Comparison of ENCODE assay signal across 18 mouse cellular contexts in the genomic region with DNA sequence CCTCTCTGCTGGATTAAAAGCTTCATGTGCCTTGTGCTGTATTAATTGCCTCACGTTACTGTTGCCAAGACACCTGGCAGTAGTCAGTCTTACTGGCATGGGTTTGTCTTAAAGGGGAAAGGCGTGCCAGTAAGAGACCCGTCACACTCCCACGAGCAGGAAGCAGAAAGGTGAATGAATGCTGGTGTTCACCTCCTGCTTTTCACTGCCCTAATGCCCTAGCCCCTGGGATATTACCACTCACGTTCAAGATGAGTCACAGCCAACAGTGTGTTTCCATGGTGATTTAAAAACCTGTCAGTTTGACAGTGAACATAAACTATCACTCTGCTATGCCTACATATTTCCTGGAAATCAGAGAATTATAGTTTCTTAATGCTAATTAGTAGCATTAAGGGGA. TPM values are rescaled to one million over a fixed set of nuclear protein-coding genes. Genes with fewer than 3 reads are reported as not detected.
"Had no signal": no experiment of that assay in that cellular context is flagged by ENCODE, and none has a peak within 500 bp of the region (broad histone marks: within the 10 kb centered on the region; RNA-seq: fewer than 3 reads in every experiment).

No protein-coding gene starts in this region.

- H3K9me3 ChIP-seq: limb, embryonic 15.5 days; liver, embryonic 12.5 days; midbrain, embryonic 10.5 days; neural tube, embryonic 12.5 days had no signal

- DNase-seq: kidney, adult 11 months; layer of hippocampus, postnatal 36 days; lung, embryonic 14.5 days; lung, postnatal 10 days; lung, postnatal 4 days; midbrain, embryonic 14.5 days; thymus, postnatal 14 days had no signal

- H3K27me3 ChIP-seq: limb, embryonic 15.5 days; liver, embryonic 12.5 days; neural tube, embryonic 12.5 days had no signal

- ATAC-seq: liver, embryonic 12.5 days had no signal

- H3K4me2 ChIP-seq: limb, embryonic 15.5 days; liver, embryonic 12.5 days; lung, embryonic 14.5 days; neural tube, embryonic 12.5 days had no signal

- H3K27ac ChIP-seq: limb, embryonic 15.5 days; liver, embryonic 12.5 days; midbrain, embryonic 10.5 days; neural tube, embryonic 12.5 days; stomach, postnatal 0 days had no signal

- H3K4me3 ChIP-seq: limb, embryonic 15.5 days; liver, embryonic 12.5 days; midbrain, embryonic 10.5 days; myocyte; neural tube, embryonic 12.5 days had no signal

- H3K9ac ChIP-seq: limb, embryonic 15.5 days; liver, embryonic 12.5 days; lung, embryonic 14.5 days; neural tube, embryonic 12.5 days had no signal

RNA-seq across cellular contexts. Expression of a gene that starts 34.6 kb away (rescaled TPM):
- total RNA-seq: layer of hippocampus, postnatal 36 days; left cerebral cortex, adult 8-10 months; left cerebral cortex, postnatal 25 days had no signal
- polyA plus RNA-seq: limb, embryonic 11.5 days; limb, embryonic 15.5 days; liver, embryonic 12.5 days; midbrain, embryonic 10.5 days; midbrain, embryonic 14.5 days; myocyte; neural tube, embryonic 12.5 days; stomach, postnatal 0 days had no signal

RNA-seq across cellular contexts. Expression of a gene that starts 46.6 kb away (rescaled TPM):
- total RNA-seq: neutrophil, adult 5-6 weeks had no signal
- polyA plus RNA-seq: large intestine, adult 2 months; limb, embryonic 11.5 days; myocyte had no signal
